Comparison of ENCODE assay signal across 17 mouse cellular contexts in the genomic region with DNA sequence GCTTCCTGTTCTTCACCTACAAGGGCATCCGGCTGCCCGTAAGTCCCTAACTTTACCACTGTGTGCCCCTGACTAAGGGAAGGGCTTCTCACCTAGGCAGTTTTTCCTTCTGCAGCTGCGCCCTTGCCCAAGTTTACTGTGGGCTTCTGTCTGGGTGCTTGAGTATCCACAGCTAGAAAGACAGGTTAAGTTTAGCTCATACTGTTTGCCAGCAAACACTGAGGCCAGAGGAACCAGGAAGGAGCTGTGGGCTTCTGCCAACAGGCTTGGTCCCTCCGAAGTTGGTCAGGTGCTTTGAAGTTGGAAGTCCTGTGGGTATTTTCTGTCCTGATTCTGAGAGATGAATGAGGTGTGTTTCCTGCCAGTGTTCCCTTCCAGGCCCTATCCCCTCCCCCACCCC. TPM values are rescaled to one million over a fixed set of nuclear protein-coding genes. Genes with fewer than 3 reads are reported as not detected.
DNase-seq lines count a peak whose midpoint lies in the region; ATAC-seq and TF ChIP-seq lines count a peak whose summit lies in the region.
"Had no signal": no experiment of that assay in that cellular context is flagged by ENCODE, and none has a peak within 500 bp of the region (broad histone marks: within the 10 kb centered on the region; RNA-seq: fewer than 3 reads in every experiment).

No protein-coding gene starts in this region.

- peak overlapping the region; percentile 34; the same call in 1 of the 2 replicates for H3K27ac ChIP-seq in thymus, adult 2 months (ENCODE audit: control insufficient read depth, insufficient read depth, low read length)
- peak overlapping the region; percentile 69 for H3K27ac ChIP-seq in lung, embryonic 16.5 days (ENCODE audit: low read length)
- H3K27ac ChIP-seq in stomach, embryonic 16.5 days (ENCODE audit: low read length) = peak overlapping the region; percentile 79
- H3K27ac ChIP-seq: forebrain, embryonic 15.5 days; neural tube, embryonic 12.5 days had no signal

- ATAC-seq in lung, embryonic 16.5 days (ENCODE audit: low read depth) = peak; percentile 21; the same call in 1 of the 2 replicates
- no peak for ATAC-seq in stomach, embryonic 16.5 days (ENCODE audit: insufficient read depth, low FRiP score)
- ATAC-seq: forebrain, embryonic 15.5 days; inflammation-experienced regulatory T-cells, adult 6 months had no signal

- no peak for TF ChIP-seq POLR2A in thymus, adult 2 months (IDR thresholded peaks at IDR 0.05; ENCODE audit: control insufficient read depth, extremely low read depth, insufficient read depth, low read length, poor library complexity)

- H3K4me3 ChIP-seq in thymus, adult 2 months (ENCODE audit: control insufficient read depth, insufficient read depth, low read length) = no peak overlapping the region
- no peak overlapping the region for H3K4me3 ChIP-seq in lung, embryonic 16.5 days (ENCODE audit: low read length)
- no peak overlapping the region for H3K4me3 ChIP-seq in stomach, embryonic 16.5 days (replicated peaks; ENCODE audit: low read length)
- H3K4me3 ChIP-seq: forebrain, embryonic 15.5 days; neural tube, embryonic 12.5 days had no signal

- no peak overlapping the region for H3K4me2 ChIP-seq in lung, embryonic 16.5 days (ENCODE audit: low read depth, low read length)
- H3K4me2 ChIP-seq in stomach, embryonic 16.5 days (ENCODE audit: low read depth, low read length) = no peak overlapping the region
- H3K4me2 ChIP-seq: forebrain, embryonic 15.5 days; heart, embryonic 11.5 days; liver, embryonic 11.5 days; neural tube, embryonic 12.5 days had no signal

- no peaks in the 10 kb centered on the region; the same call in 1 of the 2 replicates for H3K27me3 ChIP-seq in thymus, adult 2 months (ENCODE audit: control insufficient read depth, insufficient read depth, low read length)
- peaks cover 11% of the 10 kb centered on the region for H3K27me3 ChIP-seq in lung, embryonic 16.5 days (ENCODE audit: control insufficient read depth, insufficient read depth, low read depth, low read length)
- H3K27me3 ChIP-seq in stomach, embryonic 16.5 days (ENCODE audit: control insufficient read depth, insufficient read depth, low read length) = no peaks in the 10 kb centered on the region

- no peaks in the 10 kb centered on the region for H3K36me3 ChIP-seq in thymus, adult 2 months (ENCODE audit: control insufficient read depth, insufficient read depth, low read length)
- H3K36me3 ChIP-seq in lung, embryonic 16.5 days (ENCODE audit: control insufficient read depth, insufficient read depth, low read length) = no peaks in the 10 kb centered on the region
- no peaks in the 10 kb centered on the region for H3K36me3 ChIP-seq in stomach, embryonic 16.5 days (ENCODE audit: control insufficient read depth, insufficient read depth, low read length)
- H3K36me3 ChIP-seq: forebrain, embryonic 15.5 days; neural tube, embryonic 12.5 days had no signal

- no peak for TF ChIP-seq CTCF in thymus, adult 2 months (IDR thresholded peaks at IDR 0.05; ENCODE audit: borderline replicate concordance, control insufficient read depth, extremely low read depth, insufficient read depth, low read length, poor library complexity)

- peak; percentile 4 for DNase-seq in adrenal gland, adult 2 months
- DNase-seq in adrenal gland, postnatal 36 days = no peak
- no peak for DNase-seq in thymus, adult 2 months
- DNase-seq in thymus, adult 18-20 months = no peak
- no peak for DNase-seq in right cerebral cortex, postnatal 4 days
- no peak for DNase-seq in thymus, postnatal 36 days
- DNase-seq: adrenal gland, postnatal 14 days; cerebellum, postnatal 10 days; right cerebral cortex, postnatal 25 days; thymus, postnatal 25 days had no signal

- no peak overlapping the region for H3K9ac ChIP-seq in lung, embryonic 16.5 days (ENCODE audit: low read length)
- peak overlapping the region; percentile 8; the same call in 1 of the 2 replicates for H3K9ac ChIP-seq in stomach, embryonic 16.5 days (ENCODE audit: low read length)
- H3K9ac ChIP-seq: forebrain, embryonic 15.5 days; neural tube, embryonic 12.5 days had no signal

- no peaks in the 10 kb centered on the region for H3K9me3 ChIP-seq in lung, embryonic 16.5 days (ENCODE audit: control insufficient read depth, low read length)
- H3K9me3 ChIP-seq in stomach, embryonic 16.5 days (replicated peaks; ENCODE audit: control insufficient read depth, low read length) = no peaks in the 10 kb centered on the region
- H3K9me3 ChIP-seq: forebrain, embryonic 15.5 days; neural tube, embryonic 12.5 days had no signal

- peaks cover 14% of the 10 kb centered on the region for H3K4me1 ChIP-seq in thymus, adult 2 months (replicated peaks; ENCODE audit: control insufficient read depth, insufficient read depth, low read length)
- H3K4me1 ChIP-seq in lung, embryonic 16.5 days (replicated peaks; ENCODE audit: control insufficient read depth, insufficient read depth, low read length) = peaks cover 27% of the 10 kb centered on the region
- H3K4me1 ChIP-seq in stomach, embryonic 16.5 days (ENCODE audit: control insufficient read depth, insufficient read depth, low read length) = peaks cover 19% of the 10 kb centered on the region
- H3K4me1 ChIP-seq: neural tube, embryonic 12.5 days had no signal

- 30% methylated on average over 4 of the region's 4 CpGs for WGBS in thymus, adult 2 months
- 32% methylated on average over 4 of the region's 4 CpGs for WGBS in lung, embryonic 16.5 days
- WGBS in stomach, embryonic 16.5 days = 59% methylated on average over 4 of the region's 4 CpGs

RNA-seq across cellular contexts. Expression of a gene that starts 4.6 kb away (rescaled TPM):
- total RNA-seq in adrenal gland, adult 2 months (2021) = 1 to 10 TPM; 2.4 to 4.7 TPM
- polyA plus RNA-seq in adrenal gland, adult 2 months (2012; rRNA removed) = 2.7 and 3.6 TPM in 2 replicates
- total RNA-seq in adrenal gland, postnatal 36 days (2021) = 1 to 10 TPM; 2.2 to 3.3 TPM
- 11.1 and 12.7 TPM in 2 replicates for polyA plus RNA-seq in thymus, adult 2 months (2012; rRNA removed)
- polyA plus RNA-seq in lung, embryonic 16.5 days (2015; fragmentation: Nextera tagmentation; extraction: Ambion mirVana) = 1.4 and 1.8 TPM in 2 replicates
- polyA plus RNA-seq in stomach, embryonic 16.5 days (2015; fragmentation: Nextera tagmentation; extraction: Ambion mirVana) = 1.8 and 2.2 TPM in 2 replicates
- polyA plus RNA-seq: inflammation-experienced regulatory T-cells, adult 6 months had no signal
